Mouse (Mus musculus): ENCODE data around the gene 1700067K01Rik. TPM values are rescaled to one million over a fixed set of nuclear protein-coding genes. Genes with fewer than 3 reads are reported as not detected.

1700067K01Rik gene
- polyA plus RNA-seq, 1 experiment from 2014 or later: 1.2 TPM

GRCm38 (mm10) chr8:84021569-84021968, 20.3 kb downstream of the 1700067K01Rik start:
- Histone ChIP-seq H3K27me3 (peaks cover 60% of the 10 kb centered on the region), H3K9me3 (replicated peaks) (no peaks in the 10 kb centered on the region), H3K4me2 (no peak overlapping the region), H3K27ac (no peak overlapping the region), H3K36me3 (ENCODE audit: poor library complexity, severe bottlenecking) (no peaks in the 10 kb centered on the region), H3K4me3 (no peak overlapping the region), H3K9ac (no peak overlapping the region), H3K4me1 (peaks cover 9% of the 10 kb centered on the region; the same call in 1 of the 2 replicates)
- 46% methylated on average over 12 of the region's 12 CpGs for WGBS
- ATAC-seq: no peak

DNA sequence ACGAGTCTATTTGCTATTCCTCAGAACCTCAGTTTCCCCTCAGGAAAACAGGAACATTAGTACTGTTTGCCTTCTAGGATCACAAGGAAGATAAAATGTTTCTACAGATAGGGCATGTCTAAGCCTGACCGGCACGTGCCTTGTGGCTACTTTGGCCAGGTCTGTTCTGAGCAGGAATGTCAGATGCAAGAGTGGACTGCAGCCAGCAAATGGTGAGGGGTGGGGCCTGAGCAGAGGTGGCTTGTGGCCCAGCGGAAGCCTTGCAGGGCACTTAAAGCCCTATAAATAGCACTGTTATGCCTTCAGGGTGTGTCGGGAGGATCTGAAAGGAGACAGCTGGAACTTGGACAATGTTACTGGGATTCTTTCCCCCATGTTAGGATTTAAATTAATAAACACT, 21.8 kb downstream of the 1700067K01Rik start:
- Histone ChIP-seq H3K27me3 (peaks cover 72% of the 10 kb centered on the region), H3K4me1 (peaks cover 10% of the 10 kb centered on the region; the same call in 1 of the 2 replicates), H3K27ac (no peak overlapping the region), H3K9ac (no peak overlapping the region), H3K4me3 (no peak overlapping the region), H3K36me3 (ENCODE audit: poor library complexity, severe bottlenecking) (no peaks in the 10 kb centered on the region), H3K4me2 (no peak overlapping the region), H3K9me3 (replicated peaks) (no peaks in the 10 kb centered on the region)
- 61% methylated on average over 5 of the region's 5 CpGs for WGBS
- no peak for ATAC-seq

GRCm38 (mm10) chr8:84023631-84024030, 22.3 kb downstream of the 1700067K01Rik start:
- no peaks in the 10 kb centered on the region for H3K9me3 ChIP-seq (replicated peaks)
- H3K27ac ChIP-seq: no peak overlapping the region
- peaks cover 10% of the 10 kb centered on the region; the same call in 1 of the 2 replicates for H3K4me1 ChIP-seq
- H3K27me3 ChIP-seq: peaks cover 77% of the 10 kb centered on the region
- no peaks in the 10 kb centered on the region for H3K36me3 ChIP-seq (ENCODE audit: poor library complexity, severe bottlenecking)
- WGBS: 90% methylated on average over 1 of the region's 1 CpGs
- no peak overlapping the region for H3K9ac ChIP-seq
- no peak overlapping the region for H3K4me3 ChIP-seq
- no peak overlapping the region for H3K4me2 ChIP-seq
- ATAC-seq: no peak

DNA sequence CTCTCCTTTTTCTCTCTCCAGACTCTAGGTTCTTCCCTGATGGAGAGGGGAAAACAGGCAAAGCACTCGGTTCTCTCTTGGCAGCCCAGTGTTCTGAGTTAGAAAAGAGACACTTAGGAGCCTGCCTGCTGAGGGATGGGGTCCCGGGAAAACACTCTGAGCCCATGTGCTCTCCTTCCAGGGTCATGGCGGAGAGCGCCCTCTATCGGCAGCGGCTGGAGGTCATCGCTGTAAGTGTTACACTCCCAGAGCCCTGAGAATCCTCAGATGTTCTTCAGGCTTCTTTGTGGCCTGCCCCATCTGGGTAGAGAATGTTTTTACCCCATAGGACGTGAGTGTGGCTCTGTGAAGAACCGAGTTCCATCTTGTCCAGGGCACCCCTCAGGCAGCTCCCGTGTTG, 22.9 kb downstream of the 1700067K01Rik start:
- Histone ChIP-seq H3K4me2 (no peak overlapping the region), H3K4me3 (no peak overlapping the region), H3K36me3 (ENCODE audit: poor library complexity, severe bottlenecking) (no peaks in the 10 kb centered on the region), H3K27me3 (peaks cover 83% of the 10 kb centered on the region), H3K4me1 (peaks cover 10% of the 10 kb centered on the region; the same call in 1 of the 2 replicates), H3K27ac (no peak overlapping the region), H3K9me3 (replicated peaks) (no peaks in the 10 kb centered on the region), H3K9ac (no peak overlapping the region)
- WGBS: 14% methylated on average over 10 of the region's 10 CpGs
- ATAC-seq: no peak

DNA sequence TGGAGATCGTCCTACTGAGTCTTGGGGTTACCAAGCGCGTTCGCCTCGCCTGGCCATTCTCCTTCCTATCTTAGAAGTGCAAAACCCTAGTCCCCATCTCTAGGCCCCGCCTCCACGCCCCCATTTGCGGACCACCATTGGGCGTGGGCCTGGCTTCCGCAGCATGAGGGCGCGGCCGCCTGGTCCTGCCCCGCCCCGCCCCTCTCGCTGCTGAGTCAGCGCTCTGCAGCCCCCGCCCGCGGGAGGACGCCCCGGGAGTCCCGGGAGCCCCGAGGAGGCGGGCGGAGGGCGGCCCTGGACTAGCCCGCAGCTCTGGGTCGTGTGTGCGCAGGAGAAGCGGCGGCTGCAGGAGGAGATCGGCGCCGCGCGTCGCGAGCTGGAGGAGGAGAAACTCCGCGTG, 24.6 kb downstream of the 1700067K01Rik start:
- peaks cover 10% of the 10 kb centered on the region; the same call in 1 of the 2 replicates for H3K4me1 ChIP-seq
- H3K4me2 ChIP-seq: peak overlapping the region; percentile 81
- no peak overlapping the region for H3K27ac ChIP-seq
- no peaks in the 10 kb centered on the region for H3K36me3 ChIP-seq (ENCODE audit: poor library complexity, severe bottlenecking)
- WGBS: under 1% methylated on average over 39 of the region's 41 CpGs
- peaks cover 72% of the 10 kb centered on the region for H3K27me3 ChIP-seq
- H3K9me3 ChIP-seq (replicated peaks): no peaks in the 10 kb centered on the region
- H3K9ac ChIP-seq: peak overlapping the region; percentile 69
- ATAC-seq: peak; percentile 90
- peak overlapping the region; percentile 47 for H3K4me3 ChIP-seq

GRCm38 (mm10) chr8:84027449-84027848, 26.1 kb downstream of the 1700067K01Rik start:
- H3K4me2 ChIP-seq: no peak overlapping the region
- ATAC-seq: no peak
- H3K27ac ChIP-seq: no peak overlapping the region
- peaks cover 10% of the 10 kb centered on the region; the same call in 1 of the 2 replicates for H3K4me1 ChIP-seq
- H3K9ac ChIP-seq: no peak overlapping the region
- H3K4me3 ChIP-seq: no peak overlapping the region
- WGBS: 6% methylated on average over 10 of the region's 10 CpGs
- H3K27me3 ChIP-seq: peaks cover 56% of the 10 kb centered on the region
- no peaks in the 10 kb centered on the region for H3K9me3 ChIP-seq (replicated peaks)
- no peaks in the 10 kb centered on the region for H3K36me3 ChIP-seq (ENCODE audit: poor library complexity, severe bottlenecking)

- no peak for ATAC-seq
- 87% methylated on average over 5 of the region's 5 CpGs for WGBS
These were observed 28.0 kb downstream of the 1700067K01Rik start for GRCm38 (mm10) chr8:84029272-84029671.

DNA sequence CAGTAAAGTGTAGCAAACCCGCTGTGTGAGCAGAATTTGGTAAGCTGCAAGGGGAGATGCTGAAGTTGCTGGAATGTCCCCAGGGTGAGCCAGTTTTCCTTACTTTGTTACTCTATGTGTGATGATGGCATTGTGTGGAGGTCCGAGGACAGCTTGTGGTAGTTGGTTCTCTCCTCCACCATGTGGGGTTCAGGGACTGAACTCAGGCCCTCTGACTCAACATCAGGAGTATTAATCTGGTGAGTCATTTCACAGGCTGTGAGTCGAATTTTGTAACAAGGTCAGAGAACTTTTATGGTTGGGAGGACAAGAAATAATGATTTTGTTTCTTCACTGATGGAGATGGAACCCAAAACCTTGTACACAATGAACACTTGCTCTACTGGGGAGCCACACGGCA, 31.5 kb downstream of the 1700067K01Rik start:
- Histone ChIP-seq H3K9ac (no peak overlapping the region), H3K4me1 (no peaks in the 10 kb centered on the region), H3K36me3 (ENCODE audit: poor library complexity, severe bottlenecking) (no peaks in the 10 kb centered on the region), H3K27ac (no peak overlapping the region), H3K4me2 (no peak overlapping the region), H3K9me3 (replicated peaks) (no peaks in the 10 kb centered on the region), H3K4me3 (no peak overlapping the region), H3K27me3 (peaks cover 28% of the 10 kb centered on the region)
- ATAC-seq: no peak
- 74% methylated on average over 4 of the region's 4 CpGs for WGBS

More at GRCm38 (mm10) chr8:84029272-84029671, 28.0 kb downstream of the 1700067K01Rik start:
- no peak overlapping the region for H3K27ac ChIP-seq
- no peak overlapping the region for H3K4me2 ChIP-seq
- H3K36me3 ChIP-seq (ENCODE audit: poor library complexity, severe bottlenecking): no peaks in the 10 kb centered on the region
- no peak overlapping the region for H3K4me3 ChIP-seq
- H3K4me1 ChIP-seq: peaks cover 10% of the 10 kb centered on the region; the same call in 1 of the 2 replicates
- H3K9ac ChIP-seq: no peak overlapping the region
- H3K9me3 ChIP-seq (replicated peaks): no peaks in the 10 kb centered on the region
- peaks cover 47% of the 10 kb centered on the region for H3K27me3 ChIP-seq

DNA sequence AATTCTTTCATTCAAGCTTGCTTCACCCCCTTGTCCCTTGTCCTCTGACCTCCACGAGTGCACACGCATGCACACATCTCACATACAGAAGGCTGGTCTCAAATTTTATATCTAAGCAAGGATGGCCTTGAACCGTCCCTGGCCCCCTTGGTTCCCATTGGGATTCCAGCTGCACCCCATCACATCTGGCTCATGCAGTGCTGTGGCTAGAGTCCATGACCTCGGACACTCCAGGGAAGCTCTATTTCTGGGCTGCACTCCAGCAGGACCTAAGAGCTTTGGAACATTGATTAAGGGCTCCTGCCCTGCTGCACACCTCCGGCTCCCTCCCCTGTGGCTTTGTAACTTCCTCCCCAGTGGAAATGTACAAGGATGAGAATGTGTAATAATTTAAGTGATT, 36.7 kb downstream of the 1700067K01Rik start:
- peaks cover 48% of the 10 kb centered on the region for H3K27me3 ChIP-seq
- no peak for ATAC-seq

DNA sequence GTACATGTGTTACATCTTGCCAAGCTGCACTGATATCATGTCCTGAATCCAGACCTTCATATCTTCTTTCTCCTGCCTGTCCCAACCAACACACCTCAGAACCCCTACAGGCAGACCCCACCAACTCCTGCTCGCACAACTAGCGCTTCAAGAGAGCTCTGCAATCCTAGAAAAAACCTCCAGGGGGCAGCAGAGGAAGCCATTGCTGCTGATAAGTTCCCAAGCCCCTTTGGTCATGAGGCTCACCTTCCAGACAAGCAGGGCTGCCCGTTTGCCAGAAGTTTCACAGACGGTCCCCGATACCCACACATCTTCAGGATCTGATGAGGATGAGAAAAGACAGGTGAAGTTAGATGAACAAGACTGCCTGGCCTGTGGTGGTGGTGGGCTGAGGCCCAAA, 37.7 kb downstream of the 1700067K01Rik start:
- no peaks in the 10 kb centered on the region for H3K9me3 ChIP-seq (replicated peaks)
- ATAC-seq: peak; percentile 55
- no peak overlapping the region for H3K4me2 ChIP-seq
- peaks cover 15% of the 10 kb centered on the region for H3K4me1 ChIP-seq
- no peak overlapping the region for H3K27ac ChIP-seq
- H3K9ac ChIP-seq: no peak overlapping the region
- 8% methylated on average over 5 of the region's 5 CpGs for WGBS
- peaks cover 58% of the 10 kb centered on the region for H3K27me3 ChIP-seq
- no peak overlapping the region for H3K4me3 ChIP-seq
- H3K36me3 ChIP-seq (ENCODE audit: poor library complexity, severe bottlenecking): no peaks in the 10 kb centered on the region

More for the DNA sequence above, 36.7 kb downstream of the 1700067K01Rik start:
- no peaks in the 10 kb centered on the region for H3K9me3 ChIP-seq (replicated peaks)
- WGBS: 78% methylated on average over 5 of the region's 5 CpGs
- H3K27ac ChIP-seq: no peak overlapping the region
- no peak overlapping the region for H3K9ac ChIP-seq
- no peak overlapping the region for H3K4me3 ChIP-seq
- no peak overlapping the region for H3K4me2 ChIP-seq
- H3K36me3 ChIP-seq (ENCODE audit: poor library complexity, severe bottlenecking): no peaks in the 10 kb centered on the region
- H3K4me1 ChIP-seq: peaks cover 14% of the 10 kb centered on the region

DNA sequence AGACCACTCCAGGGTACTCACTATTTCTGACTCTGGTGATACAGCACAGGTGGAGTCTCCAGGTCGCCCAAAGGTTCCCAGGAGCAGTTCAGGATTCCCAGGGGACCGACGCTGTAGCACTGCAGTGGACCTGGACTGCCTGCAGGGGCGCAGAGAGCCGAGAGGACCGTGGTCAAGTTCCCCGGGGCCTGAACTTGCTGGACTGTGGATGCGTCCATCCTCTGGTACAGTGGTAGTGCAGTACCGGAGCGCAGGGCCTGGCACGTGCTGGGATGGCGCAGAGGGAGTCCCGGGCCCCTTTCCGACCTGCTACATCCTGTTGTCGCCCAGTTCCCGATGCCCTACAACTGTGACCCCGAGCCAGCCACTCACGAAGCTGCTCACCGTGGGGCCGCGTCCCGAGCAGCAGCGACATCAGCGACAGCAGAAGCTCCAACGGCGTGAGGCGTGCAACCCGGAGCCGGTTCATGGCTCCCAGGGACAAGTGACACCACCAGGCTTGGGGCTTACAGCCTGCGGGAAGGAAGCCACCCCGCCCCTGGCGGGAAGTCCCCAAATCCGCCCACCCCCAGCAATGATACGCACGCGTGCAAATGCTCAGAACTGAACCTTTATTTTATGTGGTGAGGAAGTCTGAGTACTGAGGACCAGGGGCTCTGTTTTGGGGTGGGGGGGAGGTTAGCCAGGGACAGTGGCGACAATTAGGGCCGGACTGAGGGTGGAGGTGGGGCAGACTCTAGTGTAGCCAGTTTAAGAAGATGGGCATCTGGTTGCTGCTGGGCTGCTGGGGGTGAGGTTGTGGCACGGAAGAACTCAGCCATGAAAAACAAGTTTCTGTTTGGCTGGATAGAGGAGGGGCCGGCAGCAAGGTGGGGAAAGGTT, 41.0 kb downstream of the 1700067K01Rik start, which contains the start of gene Il27ra:
Gene Il27ra, minus strand, starts transcription at position 524 of the 882 bp plus-strand sequence.
- 3% methylated on average over 40 of the region's 40 CpGs for WGBS
- H3K27me3 ChIP-seq: peaks cover 68% of the 10 kb centered on the region
- ATAC-seq: peak; percentile 58; the same call in 1 of the 2 replicates
- H3K4me1 ChIP-seq: peaks cover 24% of the 10 kb centered on the region
- H3K4me2 ChIP-seq: peak within 1 kb of the TSS; percentile 60
- no peaks in the 10 kb centered on the region for H3K36me3 ChIP-seq (ENCODE audit: poor library complexity, severe bottlenecking)
- 0 out of 2 replicates have a peak, but pooled peaks cover 2% of the 10 kb centered on the region for H3K9me3 ChIP-seq (replicated peaks)
- H3K9ac ChIP-seq: peak within 1 kb of the TSS; percentile 34
- no peak within 1 kb of the TSS for H3K27ac ChIP-seq
- H3K4me3 ChIP-seq: peak within 1 kb of the TSS; percentile 29

- no peaks in the 10 kb centered on the region for H3K36me3 ChIP-seq (ENCODE audit: poor library complexity, severe bottlenecking)
- H3K9ac ChIP-seq: no peak overlapping the region
- 0 out of 2 replicates have a peak, but pooled peaks cover 2% of the 10 kb centered on the region for H3K9me3 ChIP-seq (replicated peaks)
- H3K4me1 ChIP-seq: peaks cover 24% of the 10 kb centered on the region
- H3K4me2 ChIP-seq: peak overlapping the region; percentile 60; the same call in 1 of the 2 replicates
- ATAC-seq: no peak
- H3K27me3 ChIP-seq: peaks cover 67% of the 10 kb centered on the region
- no peak overlapping the region for H3K4me3 ChIP-seq
- H3K27ac ChIP-seq: no peak overlapping the region
- WGBS: 36% methylated on average over 12 of the region's 12 CpGs
These were observed 41.6 kb downstream of the 1700067K01Rik start for GRCm38 (mm10) chr8:84042948-84043342.
